Mouse (Mus musculus) stomach, embryonic 16.5 days (tissue): ENCODE data around the gene Man2a2. TPM values are rescaled to one million over a fixed set of nuclear protein-coding genes. Genes with fewer than 3 reads are reported as not detected.

Source experiments
- ATAC-seq: fragments of 200-750 bp; cut with Nextera tagmentation; 2 replicates; pipeline ENCODE4 v1.8.0; 2017; ENCODE audit warnings: moderate number of reproducible peaks, moderate TSS enrichment; ENCODE audit not compliant: insufficient read depth, low FRiP score
- H3K27ac ChIP-seq: fragments of 300-500 bp; sonication (generic); 2 replicates; pipeline ENCODE4 v1.5.1; 2014; ENCODE audit warnings: low read length
- H3K27me3 ChIP-seq: fragments of 300-500 bp; sonication (generic); 2 replicates; pipeline ENCODE4 v1.6.1; 2014; ENCODE audit warnings: low read length, control low read depth, mixed read lengths; ENCODE audit not compliant: control insufficient read depth, insufficient read depth
- H3K36me3 ChIP-seq: fragments of 300-500 bp; sonication (generic); 2 replicates; pipeline ENCODE4 v1.6.1; 2014; ENCODE audit warnings: low read length; ENCODE audit not compliant: control insufficient read depth, insufficient read depth
- H3K4me1 ChIP-seq: fragments of 300-500 bp; sonication (generic); 2 replicates; pipeline ENCODE4 v1.6.1; 2014; ENCODE audit warnings: low read length, control low read depth, mixed read lengths; ENCODE audit not compliant: control insufficient read depth, insufficient read depth
- H3K4me2 ChIP-seq: fragments of 300-500 bp; sonication (generic); 2 replicates; pipeline ENCODE4 v1.6.1; 2014; ENCODE audit warnings: low read depth, low read length, mixed read lengths
- H3K4me3 ChIP-seq: fragments of 300-500 bp; sonication (generic); replicated peaks from 2 replicates; pipeline ENCODE4 v1.5.1; 2014; ENCODE audit warnings: mild to moderate bottlenecking, low read length
- H3K9ac ChIP-seq: fragments of 300-500 bp; sonication (generic); 2 replicates; pipeline ENCODE4 v1.6.1; 2014; ENCODE audit warnings: low read length
- H3K9me3 ChIP-seq: fragments of 300-500 bp; sonication (generic); replicated peaks from 2 replicates; pipeline ENCODE4 v1.6.1; 2016; ENCODE audit warnings: low read length, control low read depth; ENCODE audit not compliant: control insufficient read depth
- WGBS: fragments of 180-500 bp; shearing (Covaris S2); extraction: QIAGEN DNeasy Blood & Tissue Kit; methylation state at CpG from one replicate; pipeline ENCODE4 v1.1.7; 2014; 5-methylcytosine and 5-hydroxymethylcytosine counted together
- polyA plus RNA-seq: library from polyadenylated mRNA; unstranded; fragments of >200 nt; fragmentation: Nextera tagmentation; extraction: Ambion mirVana; gene quantifications from 2 replicates; pipeline ENCODE4 v1.2.1, GENCODE M21; 2015

The Man2a2 gene
- polyA plus RNA-seq, 1 experiment from 2014 or later, result 14.7 TPM

GRCm38 (mm10) chr7:80369461-80369860 is 1.7 kb downstream of the Man2a2 start:
- peaks cover 21% of the 10 kb centered on the region for H3K4me1 ChIP-seq
- peaks cover 13% of the 10 kb centered on the region for H3K36me3 ChIP-seq
- no peaks in the 10 kb centered on the region for H3K27me3 ChIP-seq
- no peak for ATAC-seq
- H3K27ac ChIP-seq, result 0 out of 2 replicates have a peak overlapping the region, but pooled peaks have one; percentile 77
- H3K9me3 ChIP-seq, result no peaks in the 10 kb centered on the region
- H3K4me3 ChIP-seq, result peak overlapping the region; percentile 72
- H3K9ac ChIP-seq, result peak overlapping the region; percentile 90; the same call in 1 of the 2 replicates
- peak overlapping the region; percentile 73 for H3K4me2 ChIP-seq
- WGBS, result 51% methylated on average over 5 of the region's 5 CpGs

DNA sequence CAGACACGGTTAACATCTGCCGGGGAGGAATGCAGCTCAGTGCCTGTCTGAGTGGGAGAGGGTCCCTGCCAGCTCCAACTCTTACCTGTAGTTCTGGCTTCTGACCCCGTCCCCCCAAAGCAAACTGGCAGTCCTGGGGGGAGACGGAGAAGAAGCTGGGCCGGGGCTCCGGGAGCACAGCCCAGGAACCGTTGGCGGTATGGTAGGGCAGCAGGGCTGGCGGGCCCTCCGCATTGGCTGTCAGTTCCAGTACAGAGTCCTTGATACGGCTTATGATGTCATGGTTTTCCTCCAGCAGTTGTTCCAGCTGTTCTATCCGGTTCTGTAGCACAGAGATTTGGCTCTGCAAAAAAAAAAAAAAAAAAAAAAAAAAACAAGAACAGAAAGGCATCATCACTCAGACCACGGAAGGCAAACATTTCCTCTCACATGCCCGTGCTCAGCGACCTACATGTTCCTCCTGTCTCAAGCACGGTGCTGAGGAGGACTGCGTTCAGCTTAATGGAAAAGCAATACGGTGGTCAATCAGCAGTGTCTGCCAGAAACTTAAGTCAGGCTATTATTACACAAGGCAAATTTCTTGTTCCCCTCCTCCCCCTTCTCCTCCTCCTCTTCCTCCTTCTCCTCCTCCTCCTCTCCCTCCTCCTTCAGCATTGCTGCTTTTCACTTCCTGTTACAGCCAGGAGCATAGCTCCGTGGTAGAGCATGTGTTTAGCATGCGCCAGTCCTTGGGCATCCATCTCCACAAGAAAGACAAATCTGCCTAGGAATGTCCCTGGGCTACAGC is 2.3 kb downstream of the Man2a2 start:
- 61% methylated on average over 20 of the region's 20 CpGs for WGBS
- Histone ChIP-seq H3K4me3 (no peak overlapping the region), H3K4me2 (peak overlapping the region; percentile 73), H3K4me1 (peaks cover 21% of the 10 kb centered on the region), H3K27me3 (no peaks in the 10 kb centered on the region), H3K27ac (no peak overlapping the region), H3K36me3 (peaks cover 16% of the 10 kb centered on the region), H3K9ac (peak overlapping the region; percentile 11; the same call in 1 of the 2 replicates), H3K9me3 (no peaks in the 10 kb centered on the region)
- no peak for ATAC-seq

DNA sequence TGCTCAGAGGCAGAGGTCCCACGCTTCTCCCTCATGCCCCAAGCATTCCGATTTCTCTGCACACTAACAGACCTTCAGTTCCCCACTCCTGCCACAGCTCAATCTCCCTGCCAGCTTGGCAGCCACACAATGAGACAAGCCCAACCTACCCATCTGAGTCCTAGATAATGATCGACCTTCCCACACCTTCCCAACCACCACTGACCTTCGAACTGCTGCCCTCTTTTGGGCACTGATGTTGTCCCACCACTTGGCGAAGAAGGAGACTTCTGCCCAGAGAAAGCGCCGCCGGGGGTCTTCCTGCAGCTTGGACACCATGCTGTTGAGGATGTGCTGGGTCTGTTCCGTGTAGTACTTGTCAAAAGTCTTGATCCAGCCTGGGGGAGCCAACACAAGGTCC is 3.2 kb downstream of the Man2a2 start:
- Histone ChIP-seq H3K4me2 (no peak overlapping the region), H3K27me3 (no peaks in the 10 kb centered on the region), H3K27ac (no peak overlapping the region), H3K36me3 (peaks cover 18% of the 10 kb centered on the region), H3K9ac (no peak overlapping the region), H3K4me3 (no peak overlapping the region), H3K9me3 (no peaks in the 10 kb centered on the region), H3K4me1 (peaks cover 21% of the 10 kb centered on the region)
- 87% methylated on average over 9 of the region's 9 CpGs for WGBS
- ATAC-seq, result no peak

- peaks cover 18% of the 10 kb centered on the region for H3K36me3 ChIP-seq
- peaks cover 21% of the 10 kb centered on the region for H3K4me1 ChIP-seq
- 95% methylated on average over 7 of the region's 7 CpGs for WGBS
- H3K27ac ChIP-seq, result no peak overlapping the region
- H3K4me2 ChIP-seq, result no peak overlapping the region
- no peaks in the 10 kb centered on the region for H3K27me3 ChIP-seq
- no peaks in the 10 kb centered on the region for H3K9me3 ChIP-seq
- no peak for ATAC-seq
- no peak overlapping the region for H3K4me3 ChIP-seq
- H3K9ac ChIP-seq, result no peak overlapping the region
These were observed 3.9 kb downstream of the Man2a2 start for GRCm38 (mm10) chr7:80367232-80367631.

GRCm38 (mm10) chr7:80365759-80366158 is 5.4 kb downstream of the Man2a2 start:
- Histone ChIP-seq H3K4me2 (no peak overlapping the region), H3K9ac (no peak overlapping the region), H3K27ac (no peak overlapping the region), H3K4me3 (no peak overlapping the region), H3K4me1 (peaks cover 21% of the 10 kb centered on the region), H3K27me3 (no peaks in the 10 kb centered on the region), H3K36me3 (peaks cover 20% of the 10 kb centered on the region), H3K9me3 (no peaks in the 10 kb centered on the region)
- no peak for ATAC-seq
- WGBS, result 66% methylated on average over 2 of the region's 2 CpGs

DNA sequence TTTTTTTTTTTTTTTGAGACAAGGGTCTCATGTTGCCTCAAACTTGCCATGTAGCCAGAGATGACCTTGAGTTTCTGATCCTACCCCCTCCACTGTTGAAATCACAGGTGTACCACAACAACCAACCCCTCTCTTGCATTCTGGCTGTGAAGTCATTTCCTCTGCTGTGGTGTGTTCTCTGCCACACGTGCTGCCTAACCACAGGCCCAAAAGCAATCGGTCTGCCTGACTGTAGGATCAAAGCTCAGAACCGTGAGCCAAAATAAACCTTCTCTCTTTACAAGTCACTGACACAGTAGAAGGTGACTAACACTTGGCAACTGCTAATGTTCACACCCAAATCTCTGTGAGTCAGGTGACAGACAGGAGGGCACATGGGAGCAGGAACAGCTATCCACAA is 10.7 kb downstream of the Man2a2 start:
- no peaks in the 10 kb centered on the region for H3K9me3 ChIP-seq
- no peak overlapping the region for H3K4me3 ChIP-seq
- 49% methylated on average over 3 of the region's 3 CpGs for WGBS
- no peak for ATAC-seq
- H3K4me1 ChIP-seq, result no peaks in the 10 kb centered on the region
- no peak overlapping the region for H3K9ac ChIP-seq
- no peak overlapping the region for H3K27ac ChIP-seq
- no peaks in the 10 kb centered on the region for H3K27me3 ChIP-seq
- H3K36me3 ChIP-seq, result peaks cover 14% of the 10 kb centered on the region
- no peak overlapping the region for H3K4me2 ChIP-seq

DNA sequence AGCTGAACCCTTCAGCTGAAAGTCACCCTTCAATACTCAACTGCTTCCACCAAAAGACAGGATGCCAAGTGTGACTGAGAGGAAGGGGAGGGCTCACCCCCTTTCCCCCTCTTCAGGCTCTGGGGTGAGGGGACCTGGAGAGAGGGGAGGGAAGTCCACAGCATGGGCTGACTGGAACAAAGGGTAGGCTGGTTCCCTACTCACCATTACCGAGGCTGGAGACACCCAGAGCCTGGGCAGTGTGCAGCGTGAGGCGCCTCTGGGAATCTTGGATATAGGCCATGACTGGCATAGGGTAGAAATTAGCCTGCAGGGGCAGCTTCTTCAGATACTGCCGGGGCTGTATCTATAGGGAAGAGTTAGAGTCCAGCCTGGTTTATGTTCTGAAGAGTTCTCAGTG is 13.1 kb downstream of the Man2a2 start:
- Histone ChIP-seq H3K27me3 (no peaks in the 10 kb centered on the region), H3K9me3 (no peaks in the 10 kb centered on the region), H3K36me3 (peaks cover 8% of the 10 kb centered on the region), H3K4me1 (no peaks in the 10 kb centered on the region), H3K27ac (no peak overlapping the region), H3K4me2 (no peak overlapping the region), H3K4me3 (no peak overlapping the region), H3K9ac (no peak overlapping the region)
- no peak for ATAC-seq
- 84% methylated on average over 4 of the region's 4 CpGs for WGBS

- Histone ChIP-seq H3K27me3 (no peaks in the 10 kb centered on the region), H3K4me1 (no peaks in the 10 kb centered on the region), H3K4me2 (no peak overlapping the region), H3K27ac (no peak overlapping the region), H3K4me3 (no peak overlapping the region), H3K36me3 (peaks cover 8% of the 10 kb centered on the region), H3K9me3 (no peaks in the 10 kb centered on the region), H3K9ac (no peak overlapping the region)
- WGBS, result 69% methylated on average over 8 of the region's 8 CpGs
- ATAC-seq, result no peak
These were observed 14.0 kb downstream of the Man2a2 start for GRCm38 (mm10) chr7:80357156-80357555.

GRCm38 (mm10) chr7:80356351-80356750 is 14.8 kb downstream of the Man2a2 start:
- Histone ChIP-seq H3K4me2 (no peak overlapping the region), H3K9ac (no peak overlapping the region), H3K4me3 (no peak overlapping the region), H3K27me3 (no peaks in the 10 kb centered on the region), H3K27ac (no peak overlapping the region), H3K4me1 (no peaks in the 10 kb centered on the region), H3K36me3 (peaks cover 8% of the 10 kb centered on the region), H3K9me3 (no peaks in the 10 kb centered on the region)
- no peak for ATAC-seq
- WGBS, result 89% methylated on average over 13 of the region's 13 CpGs
